Mouse (Mus musculus): Measurements from ENCODE around the gene Shb. TPM values are rescaled to one million over a fixed set of nuclear protein-coding genes. Genes with fewer than 3 reads are reported as not detected.
A peak's percentile ranks its signal among the peaks of the same experiment; 100 is the strongest.

Shb gene
- polyA plus RNA-seq, 1 experiment from 2014 or later = 2.6 TPM

GRCm38 (mm10) chr4:45510163-45510562, 22.1 kb downstream of the Shb start:
- Histone ChIP-seq H3K36me3 (ENCODE audit: control insufficient read depth, insufficient read depth, low read length) (no peaks in the 10 kb centered on the region), H3K27ac (ENCODE audit: low read depth, low read length) (no peak overlapping the region; the same call in 1 of the 2 replicates), H3K9ac (ENCODE audit: low read depth, low read length) (no peak overlapping the region), H3K4me3 (ENCODE audit: low read length) (no peak overlapping the region), H3K4me2 (ENCODE audit: low read length) (no peak overlapping the region), H3K4me1 (ENCODE audit: control insufficient read depth, insufficient read depth, low read depth, low read length) (peaks cover 41% of the 10 kb centered on the region), H3K27me3 (replicated peaks; ENCODE audit: control insufficient read depth, insufficient read depth, low read length) (no peaks in the 10 kb centered on the region), H3K9me3 (ENCODE audit: control insufficient read depth, low read length) (no peaks in the 10 kb centered on the region)
- 0 out of 2 replicates have a peak, but pooled peaks have one; percentile 18 for ATAC-seq
- WGBS = 36% methylated on average over 6 of the region's 6 CpGs

- Histone ChIP-seq H3K4me1 (ENCODE audit: control insufficient read depth, insufficient read depth, low read depth, low read length) (peaks cover 36% of the 10 kb centered on the region), H3K36me3 (ENCODE audit: control insufficient read depth, insufficient read depth, low read length) (no peaks in the 10 kb centered on the region)
- ATAC-seq = peak; percentile 12; the same call in 1 of the 2 replicates
These were observed 22.9 kb downstream of the Shb start for GRCm38 (mm10) chr4:45509416-45509815.

GRCm38 (mm10) chr4:45508469-45508868, 23.8 kb downstream of the Shb start:
- Histone ChIP-seq H3K9ac (ENCODE audit: low read depth, low read length) (no peak overlapping the region; the same call in 1 of the 2 replicates), H3K36me3 (ENCODE audit: control insufficient read depth, insufficient read depth, low read length) (no peaks in the 10 kb centered on the region), H3K4me1 (ENCODE audit: control insufficient read depth, insufficient read depth, low read depth, low read length) (peaks cover 27% of the 10 kb centered on the region), H3K4me2 (ENCODE audit: low read length) (no peak overlapping the region), H3K9me3 (ENCODE audit: control insufficient read depth, low read length) (no peaks in the 10 kb centered on the region), H3K27me3 (replicated peaks; ENCODE audit: control insufficient read depth, insufficient read depth, low read length) (no peaks in the 10 kb centered on the region), H3K27ac (ENCODE audit: low read depth, low read length) (peak overlapping the region; percentile 49), H3K4me3 (ENCODE audit: low read length) (no peak overlapping the region)
- peak; percentile 49; the same call in 1 of the 2 replicates for ATAC-seq
- whole genome bisulfite sequencing = 34% methylated on average over 6 of the region's 6 CpGs

More at GRCm38 (mm10) chr4:45509416-45509815, 22.9 kb downstream of the Shb start:
- no peaks in the 10 kb centered on the region for H3K9me3 ChIP-seq (ENCODE audit: control insufficient read depth, low read length)
- H3K27me3 ChIP-seq (replicated peaks; ENCODE audit: control insufficient read depth, insufficient read depth, low read length) = no peaks in the 10 kb centered on the region
- no peak overlapping the region for H3K9ac ChIP-seq (ENCODE audit: low read depth, low read length)
- no peak overlapping the region for H3K4me2 ChIP-seq (ENCODE audit: low read length)
- 74% methylated on average over 4 of the region's 4 CpGs for WGBS
- H3K4me3 ChIP-seq (ENCODE audit: low read length) = no peak overlapping the region
- no peak overlapping the region for H3K27ac ChIP-seq (ENCODE audit: low read depth, low read length)

- Histone ChIP-seq H3K4me2 (ENCODE audit: low read length) (no peak overlapping the region), H3K9ac (ENCODE audit: low read depth, low read length) (no peak overlapping the region), H3K4me1 (ENCODE audit: control insufficient read depth, insufficient read depth, low read depth, low read length) (peaks cover 25% of the 10 kb centered on the region), H3K9me3 (ENCODE audit: control insufficient read depth, low read length) (no peaks in the 10 kb centered on the region), H3K27me3 (replicated peaks; ENCODE audit: control insufficient read depth, insufficient read depth, low read length) (no peaks in the 10 kb centered on the region), H3K27ac (ENCODE audit: low read depth, low read length) (no peak overlapping the region; the same call in 1 of the 2 replicates), H3K4me3 (ENCODE audit: low read length) (no peak overlapping the region), H3K36me3 (ENCODE audit: control insufficient read depth, insufficient read depth, low read length) (no peaks in the 10 kb centered on the region)
- no peak for ATAC-seq
- WGBS = 79% methylated on average over 1 of the region's 1 CpGs
These were observed 24.8 kb downstream of the Shb start for GRCm38 (mm10) chr4:45507476-45507875.

GRCm38 (mm10) chr4:45507039-45507438, 25.2 kb downstream of the Shb start:
- H3K4me2 ChIP-seq (ENCODE audit: low read length) = no peak overlapping the region
- no peak overlapping the region for H3K9ac ChIP-seq (ENCODE audit: low read depth, low read length)
- no peak for ATAC-seq
- H3K4me3 ChIP-seq (ENCODE audit: low read length) = no peak overlapping the region
- no peaks in the 10 kb centered on the region for H3K27me3 ChIP-seq (replicated peaks; ENCODE audit: control insufficient read depth, insufficient read depth, low read length)
- H3K36me3 ChIP-seq (ENCODE audit: control insufficient read depth, insufficient read depth, low read length) = no peaks in the 10 kb centered on the region
- WGBS = 58% methylated on average over 9 of the region's 9 CpGs
- H3K9me3 ChIP-seq (ENCODE audit: control insufficient read depth, low read length) = no peaks in the 10 kb centered on the region
- H3K4me1 ChIP-seq (ENCODE audit: control insufficient read depth, insufficient read depth, low read depth, low read length) = peaks cover 25% of the 10 kb centered on the region
- no peak overlapping the region for H3K27ac ChIP-seq (ENCODE audit: low read depth, low read length)

- Histone ChIP-seq H3K4me1 (ENCODE audit: control insufficient read depth, insufficient read depth, low read depth, low read length) (peaks cover 25% of the 10 kb centered on the region), H3K9me3 (ENCODE audit: control insufficient read depth, low read length) (no peaks in the 10 kb centered on the region), H3K9ac (ENCODE audit: low read depth, low read length) (no peak overlapping the region), H3K27me3 (replicated peaks; ENCODE audit: control insufficient read depth, insufficient read depth, low read length) (no peaks in the 10 kb centered on the region), H3K27ac (ENCODE audit: low read depth, low read length) (no peak overlapping the region), H3K4me3 (ENCODE audit: low read length) (no peak overlapping the region), H3K4me2 (ENCODE audit: low read length) (no peak overlapping the region), H3K36me3 (ENCODE audit: control insufficient read depth, insufficient read depth, low read length) (no peaks in the 10 kb centered on the region)
- 61% methylated on average over 5 of the region's 5 CpGs for WGBS
- no peak for ATAC-seq
These were observed 25.7 kb downstream of the Shb start for GRCm38 (mm10) chr4:45506613-45507012.

GRCm38 (mm10) chr4:45505671-45506070, 26.6 kb downstream of the Shb start:
- H3K4me1 ChIP-seq (ENCODE audit: control insufficient read depth, insufficient read depth, low read depth, low read length) = peaks cover 25% of the 10 kb centered on the region
- WGBS = 87% methylated on average over 2 of the region's 2 CpGs
- no peaks in the 10 kb centered on the region for H3K36me3 ChIP-seq (ENCODE audit: control insufficient read depth, insufficient read depth, low read length)
- no peak for ATAC-seq
- no peak overlapping the region for H3K27ac ChIP-seq (ENCODE audit: low read depth, low read length)
- H3K9me3 ChIP-seq (ENCODE audit: control insufficient read depth, low read length) = no peaks in the 10 kb centered on the region
- H3K27me3 ChIP-seq (replicated peaks; ENCODE audit: control insufficient read depth, insufficient read depth, low read length) = no peaks in the 10 kb centered on the region
- no peak overlapping the region for H3K4me3 ChIP-seq (ENCODE audit: low read length)
- H3K9ac ChIP-seq (ENCODE audit: low read depth, low read length) = no peak overlapping the region
- no peak overlapping the region for H3K4me2 ChIP-seq (ENCODE audit: low read length)

GRCm38 (mm10) chr4:45505191-45505590, 27.1 kb downstream of the Shb start:
- Histone ChIP-seq H3K4me1 (ENCODE audit: control insufficient read depth, insufficient read depth, low read depth, low read length) (peaks cover 25% of the 10 kb centered on the region), H3K9me3 (ENCODE audit: control insufficient read depth, low read length) (no peaks in the 10 kb centered on the region), H3K4me3 (ENCODE audit: low read length) (no peak overlapping the region), H3K4me2 (ENCODE audit: low read length) (no peak overlapping the region), H3K9ac (ENCODE audit: low read depth, low read length) (no peak overlapping the region), H3K36me3 (ENCODE audit: control insufficient read depth, insufficient read depth, low read length) (no peaks in the 10 kb centered on the region), H3K27ac (ENCODE audit: low read depth, low read length) (no peak overlapping the region), H3K27me3 (replicated peaks; ENCODE audit: control insufficient read depth, insufficient read depth, low read length) (no peaks in the 10 kb centered on the region)
- no peak for ATAC-seq
- 96% methylated on average over 6 of the region's 6 CpGs for WGBS

GRCm38 (mm10) chr4:45503816-45504215, 28.5 kb downstream of the Shb start:
- H3K27me3 ChIP-seq (replicated peaks; ENCODE audit: control insufficient read depth, insufficient read depth, low read length) = no peaks in the 10 kb centered on the region
- no peak overlapping the region for H3K27ac ChIP-seq (ENCODE audit: low read depth, low read length)
- no peaks in the 10 kb centered on the region for H3K36me3 ChIP-seq (ENCODE audit: control insufficient read depth, insufficient read depth, low read length)
- H3K9ac ChIP-seq (ENCODE audit: low read depth, low read length) = no peak overlapping the region
- H3K9me3 ChIP-seq (ENCODE audit: control insufficient read depth, low read length) = no peaks in the 10 kb centered on the region
- H3K4me3 ChIP-seq (ENCODE audit: low read length) = no peak overlapping the region
- no peak overlapping the region for H3K4me2 ChIP-seq (ENCODE audit: low read length)
- ATAC-seq = no peak
- 41% methylated on average over 3 of the region's 3 CpGs for WGBS
- peaks cover 18% of the 10 kb centered on the region for H3K4me1 ChIP-seq (ENCODE audit: control insufficient read depth, insufficient read depth, low read depth, low read length)

GRCm38 (mm10) chr4:45503380-45503779, 28.9 kb downstream of the Shb start:
- no peak overlapping the region for H3K4me2 ChIP-seq (ENCODE audit: low read length)
- H3K27ac ChIP-seq (ENCODE audit: low read depth, low read length) = no peak overlapping the region
- H3K27me3 ChIP-seq (replicated peaks; ENCODE audit: control insufficient read depth, insufficient read depth, low read length) = no peaks in the 10 kb centered on the region
- H3K4me1 ChIP-seq (ENCODE audit: control insufficient read depth, insufficient read depth, low read depth, low read length) = peaks cover 17% of the 10 kb centered on the region
- no peak overlapping the region for H3K4me3 ChIP-seq (ENCODE audit: low read length)
- no peaks in the 10 kb centered on the region for H3K36me3 ChIP-seq (ENCODE audit: control insufficient read depth, insufficient read depth, low read length)
- H3K9me3 ChIP-seq (ENCODE audit: control insufficient read depth, low read length) = no peaks in the 10 kb centered on the region
- no peak overlapping the region for H3K9ac ChIP-seq (ENCODE audit: low read depth, low read length)
- WGBS = 77% methylated on average over 6 of the region's 6 CpGs
- no peak for ATAC-seq
